11 mouse cellular contexts compared by ENCODE assay signal in the genomic region with DNA sequence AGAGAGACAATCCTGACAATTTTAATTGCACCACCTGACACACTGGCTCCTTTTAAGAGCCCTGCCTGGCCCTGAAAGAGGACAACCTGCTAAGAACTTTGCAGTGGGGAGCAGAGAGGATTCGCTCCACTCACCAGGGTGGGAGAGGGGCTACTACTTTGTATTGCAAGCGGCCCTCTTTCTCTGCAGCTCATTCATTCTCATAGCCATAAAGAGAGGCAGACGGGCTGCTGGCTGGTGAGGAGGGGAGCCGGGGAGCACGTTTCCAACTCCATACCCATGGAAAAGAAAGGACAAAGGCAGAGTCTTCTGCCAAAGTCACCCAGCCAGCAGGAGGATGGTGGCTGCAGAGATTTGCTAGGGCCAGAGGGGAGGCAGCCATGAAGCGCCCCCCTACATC.
DNase-seq lines count a peak whose midpoint lies in the region; ATAC-seq lines count a peak whose summit lies in the region.
"Had no signal": no experiment of that assay in that cellular context is flagged by ENCODE, and none has a peak within 500 bp of the region (broad histone marks: within the 10 kb centered on the region; RNA-seq: fewer than 3 reads in every experiment).

No protein-coding gene starts in this region.

- no peaks in the 10 kb centered on the region for H3K9me3 ChIP-seq in heart, embryonic 12.5 days (replicated peaks)
- H3K9me3 ChIP-seq in embryonic facial prominence, embryonic 10.5 days: no peaks in the 10 kb centered on the region
- H3K9me3 ChIP-seq in hindbrain, embryonic 12.5 days (replicated peaks): no peaks in the 10 kb centered on the region
- H3K9me3 ChIP-seq in midbrain, embryonic 13.5 days: no peaks in the 10 kb centered on the region

- H3K4me3 ChIP-seq in heart, embryonic 12.5 days: no peak overlapping the region
- no peak overlapping the region for H3K4me3 ChIP-seq in embryonic facial prominence, embryonic 10.5 days
- H3K4me3 ChIP-seq in hindbrain, embryonic 12.5 days: no peak overlapping the region
- no peak overlapping the region for H3K4me3 ChIP-seq in midbrain, embryonic 13.5 days (replicated peaks)

- H3K27ac ChIP-seq in heart, embryonic 12.5 days (ENCODE audit: poor library complexity, severe bottlenecking): peak overlapping the region; percentile 65
- H3K27ac ChIP-seq in embryonic facial prominence, embryonic 10.5 days (replicated peaks): peak overlapping the region; percentile 55; the same call in 1 of the 2 replicates
- H3K27ac ChIP-seq in hindbrain, embryonic 12.5 days: peak overlapping the region; percentile 44; the same call in 1 of the 2 replicates
- H3K27ac ChIP-seq in midbrain, embryonic 13.5 days: peak overlapping the region; percentile 57
- H3K27ac ChIP-seq: kidney, postnatal 0 days had no signal

- H3K4me2 ChIP-seq in heart, embryonic 12.5 days: no peak overlapping the region
- H3K4me2 ChIP-seq in hindbrain, embryonic 12.5 days (replicated peaks): no peak overlapping the region
- no peak overlapping the region for H3K4me2 ChIP-seq in midbrain, embryonic 13.5 days (replicated peaks)

- no peaks in the 10 kb centered on the region for H3K36me3 ChIP-seq in heart, embryonic 12.5 days
- peaks cover 5% of the 10 kb centered on the region; the same call in 1 of the 2 replicates for H3K36me3 ChIP-seq in embryonic facial prominence, embryonic 10.5 days (replicated peaks)
- no peaks in the 10 kb centered on the region for H3K36me3 ChIP-seq in hindbrain, embryonic 12.5 days
- H3K36me3 ChIP-seq in midbrain, embryonic 13.5 days: no peaks in the 10 kb centered on the region

- ATAC-seq in heart, embryonic 12.5 days (ENCODE audit: insufficient number of reproducible peaks, low FRiP score): no peak
- peak; percentile 59 for ATAC-seq in hindbrain, embryonic 12.5 days (ENCODE audit: low FRiP score)
- no peak for ATAC-seq in midbrain, embryonic 13.5 days

- H3K27me3 ChIP-seq in heart, embryonic 12.5 days (replicated peaks): no peaks in the 10 kb centered on the region
- H3K27me3 ChIP-seq in embryonic facial prominence, embryonic 10.5 days (replicated peaks; ENCODE audit: low read depth, poor library complexity, severe bottlenecking): no peaks in the 10 kb centered on the region
- no peaks in the 10 kb centered on the region for H3K27me3 ChIP-seq in hindbrain, embryonic 12.5 days
- no peaks in the 10 kb centered on the region for H3K27me3 ChIP-seq in midbrain, embryonic 13.5 days
- H3K27me3 ChIP-seq: Patski had no signal

- H3K4me1 ChIP-seq in heart, embryonic 12.5 days (replicated peaks): peaks cover 50% of the 10 kb centered on the region
- peaks cover 40% of the 10 kb centered on the region for H3K4me1 ChIP-seq in embryonic facial prominence, embryonic 10.5 days
- peaks cover 33% of the 10 kb centered on the region for H3K4me1 ChIP-seq in hindbrain, embryonic 12.5 days
- peaks cover 24% of the 10 kb centered on the region for H3K4me1 ChIP-seq in midbrain, embryonic 13.5 days (replicated peaks)

- H3K9ac ChIP-seq in heart, embryonic 12.5 days: peak overlapping the region; percentile 19
- 0 out of 2 replicates have a peak overlapping the region, but pooled peaks have one; percentile 13 for H3K9ac ChIP-seq in hindbrain, embryonic 12.5 days
- H3K9ac ChIP-seq in midbrain, embryonic 13.5 days (replicated peaks): no peak overlapping the region

- DNase-seq in heart, adult 8-10 months (ENCODE audit: low spot score): no peak
- no peak for DNase-seq in embryonic facial prominence, embryonic 10.5 days (ENCODE audit: low spot score)
- DNase-seq in layer of hippocampus, adult 9-11 months: no peak
- DNase-seq in layer of hippocampus, adult 8-10 months (ENCODE audit: low spot score in 2 of 2): no peak
- no peak for DNase-seq in frontal cortex, postnatal 36 days (ENCODE audit: low spot score in 2 of 2)
- DNase-seq: lung, adult 2 months had no signal

- 69% methylated on average over 6 of the region's 6 CpGs for WGBS in heart, embryonic 12.5 days
- WGBS in embryonic facial prominence, embryonic 10.5 days: 58% methylated on average over 6 of the region's 6 CpGs
- 37% methylated on average over 6 of the region's 6 CpGs for WGBS in hindbrain, embryonic 12.5 days
- 22% methylated on average over 6 of the region's 6 CpGs for WGBS in midbrain, embryonic 13.5 days
